Mouse (Mus musculus): ENCODE measurements around the gene Gal3st2c. TPM values are rescaled to one million over a fixed set of nuclear protein-coding genes. Genes with fewer than 3 reads are reported as not detected.

Gal3st2c gene
- total RNA-seq (2023), result 0.21 TPM

GRCm38 (mm10) chr1:93990209-93990608 lies at the start of gene Gal3st2c:
Gene Gal3st2c (plus strand): TSS chr1:93990509.

GRCm38 (mm10) chr1:94020151-94020550 lies 29.8 kb downstream of the Gal3st2c start, which contains the start of gene Neu4:
Gene Neu4 (plus strand): TSS chr1:94020451.

GRCm38 (mm10) chr1:94052373-94052772 lies 62.1 kb downstream of the Gal3st2c start, which contains the start of gene Pdcd1:
Gene Pdcd1 (minus strand): TSS chr1:94052553.

Other genes with a start within 250 kb of the Gal3st2c start
- gene Atg4b, start 239.0 kb upstream of the Gal3st2c start, total RNA-seq (2023), result 97.7 TPM
- gene Thap4, start 235.6 kb upstream of the Gal3st2c start, total RNA-seq (2023), result 22.7 TPM
- gene Dtymk, start 188.6 kb upstream of the Gal3st2c start, total RNA-seq (2023), result 59.8 TPM
- gene Ing5, start 186.5 kb upstream of the Gal3st2c start, total RNA-seq (2023), result 32.4 TPM
- gene D2hgdh, start 165.6 kb upstream of the Gal3st2c start, total RNA-seq (2023), result 48.4 TPM
- not detected for gene Gal3st2, start 129.2 kb upstream of the Gal3st2c start, total RNA-seq (2023)
- 0.77 TPM for gene Gal3st2b, start 72.2 kb upstream of the Gal3st2c start, total RNA-seq (2023)
- not detected for gene Neu4, start 29.9 kb downstream of the Gal3st2c start, total RNA-seq (2023)
- gene Pdcd1, start 62.0 kb downstream of the Gal3st2c start, total RNA-seq (2023), result 4.9 TPM

All from CD4-positive naive resting alpha-beta T cell, adult 57 days (primary cell).